Mouse (Mus musculus) CD8-positive naive resting alpha-beta T cell, adult 2 months (primary cell): ENCODE results near the gene Ppp1ca.

ENCODE experiments used
- DNase-seq, 2 experiments: peaks; one replicate each; pipeline ENCODE4 v3.0.0; 2022; ENCODE audit warnings: low read depth in 2 of 2, low spot score in 2 of 2

Ppp1ca gene

DNA sequence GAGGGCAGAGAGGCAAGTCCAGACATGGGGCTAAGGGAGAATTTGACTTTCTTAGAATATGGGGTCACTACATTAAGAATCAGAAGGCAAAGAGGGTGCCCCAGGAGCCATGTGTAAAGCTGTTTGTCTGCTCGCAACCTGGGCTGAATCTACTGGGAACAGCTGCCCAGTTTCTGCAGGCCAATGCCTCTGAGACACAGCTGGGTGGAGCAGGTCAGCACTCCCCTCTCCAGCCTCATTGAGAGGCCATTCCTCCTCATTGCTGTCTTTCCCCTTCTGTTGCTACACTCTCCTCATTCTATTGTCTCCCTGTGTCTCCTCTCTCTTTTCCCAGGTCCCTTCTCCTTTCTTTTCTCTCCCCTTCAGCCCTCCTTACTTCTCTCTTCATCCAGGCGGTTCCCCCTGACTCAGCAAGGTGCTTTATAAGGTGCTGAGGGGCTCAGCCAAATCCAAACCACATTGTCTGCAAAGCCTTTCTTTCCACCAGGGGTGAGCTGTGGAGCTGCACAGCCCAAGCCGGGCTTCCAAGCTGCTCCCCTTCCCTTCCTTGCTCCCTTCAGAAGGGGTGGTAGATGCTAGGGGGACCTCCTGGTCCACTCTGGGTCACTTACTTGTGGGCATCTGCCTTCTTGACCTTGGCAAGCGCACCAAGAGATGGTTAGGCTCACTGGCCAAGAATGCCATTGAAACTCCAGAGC, 20.2 kb downstream of the Ppp1ca start:
- no peak for DNase-seq

DNA sequence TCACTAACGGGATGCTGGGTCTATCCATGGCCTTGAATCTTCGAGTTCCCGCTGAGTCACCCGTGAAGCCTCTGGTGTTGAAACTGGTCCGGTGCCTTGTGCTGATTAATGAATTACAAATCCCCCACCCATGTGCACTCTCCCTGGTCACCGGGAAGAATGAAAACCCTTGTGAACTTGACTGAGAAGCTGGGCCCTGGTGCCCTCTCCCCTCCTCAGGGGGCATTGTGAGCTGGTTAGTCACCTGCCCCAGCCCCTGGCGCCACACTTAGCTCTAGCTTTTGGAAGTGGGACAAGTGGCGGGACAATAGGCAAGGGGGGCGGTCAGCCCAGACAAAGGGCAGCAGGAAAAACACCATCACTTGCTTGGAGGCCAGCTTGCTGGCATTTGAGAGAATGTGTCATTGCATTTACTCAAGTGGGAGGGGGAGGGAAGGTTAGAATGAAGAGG, 21.7 kb downstream of the Ppp1ca start:
- DNase-seq = no peak

DNA sequence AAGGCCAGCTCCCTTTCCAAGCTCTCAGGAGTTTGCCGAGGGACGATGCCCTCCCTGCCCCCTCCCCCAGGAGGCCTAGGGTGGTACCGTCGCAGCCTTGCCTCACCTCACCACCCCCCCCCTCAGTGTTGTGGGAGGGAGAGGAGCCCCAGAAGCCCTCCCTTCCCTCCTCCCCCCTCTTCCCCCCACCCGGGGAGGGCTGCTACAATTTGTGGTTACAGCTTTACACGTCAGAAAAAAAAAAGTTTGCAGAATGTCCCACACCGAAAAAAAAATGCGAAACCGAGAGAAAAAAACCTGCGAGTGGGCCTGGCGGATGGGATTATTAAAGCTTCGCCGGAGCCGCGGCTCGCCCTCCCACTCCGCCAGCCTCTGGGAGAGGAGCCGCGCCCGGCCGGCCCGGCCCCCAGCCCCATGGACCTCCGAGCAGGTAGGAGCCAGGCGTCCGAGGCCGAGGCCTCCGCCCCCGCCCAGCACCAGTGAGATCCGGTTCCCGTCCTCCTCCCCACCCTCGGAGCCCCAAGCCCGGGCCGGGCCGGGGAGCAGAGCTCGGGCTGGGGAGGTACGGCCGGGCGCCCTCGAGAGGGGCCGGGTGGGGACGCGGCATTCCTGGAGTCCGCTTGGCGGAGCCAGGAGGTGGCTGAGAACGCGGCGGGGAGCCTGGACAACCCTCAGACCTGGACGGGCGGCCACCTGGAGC, 22.4 kb downstream of the Ppp1ca start, which contains the start of the genes Clcf1 and AC109138.7:
Gene Clcf1 (plus strand): TSS at position 168 of the 700 bp plus-strand sequence.
Gene AC109138.7 (plus strand): TSS at position 287 of the 700 bp plus-strand sequence.
- peak; percentile 78 to 87 for DNase-seq

DNA sequence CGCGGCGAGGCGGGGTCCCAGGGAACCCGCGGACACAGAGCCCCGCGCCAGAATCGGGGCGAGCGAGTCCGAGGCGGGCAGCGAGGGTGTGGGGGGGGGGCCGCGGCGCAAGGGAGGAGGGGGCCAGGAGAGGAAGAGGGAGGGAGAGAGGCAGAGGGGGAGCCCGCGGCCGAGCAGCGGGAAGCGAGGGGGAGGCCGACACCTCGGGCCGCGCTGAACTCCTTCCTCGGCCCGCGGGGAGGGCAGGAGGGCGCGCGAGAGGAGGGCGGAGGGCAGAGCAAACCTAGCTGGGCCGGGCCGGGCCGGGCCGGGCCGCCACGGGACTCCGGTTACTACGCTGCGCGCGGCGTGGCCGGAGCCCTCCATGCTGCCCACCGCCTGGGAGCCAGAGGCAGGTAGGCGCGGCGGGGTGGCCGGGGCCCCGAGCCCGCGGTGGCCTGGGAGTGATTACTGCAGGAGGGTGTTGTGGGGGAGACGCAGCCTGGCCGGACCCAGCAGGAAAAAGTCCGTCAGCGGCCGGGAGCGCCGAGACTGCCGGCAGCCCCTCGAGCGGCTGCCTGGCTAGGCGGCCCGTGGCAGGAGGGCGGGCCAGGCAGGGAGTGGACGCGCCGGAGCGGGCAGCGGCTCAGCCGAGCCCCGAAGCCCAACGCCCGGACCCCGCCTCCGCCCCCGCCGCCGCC, 23.0 kb downstream of the Ppp1ca start:
- DNase-seq = no peak

DNA sequence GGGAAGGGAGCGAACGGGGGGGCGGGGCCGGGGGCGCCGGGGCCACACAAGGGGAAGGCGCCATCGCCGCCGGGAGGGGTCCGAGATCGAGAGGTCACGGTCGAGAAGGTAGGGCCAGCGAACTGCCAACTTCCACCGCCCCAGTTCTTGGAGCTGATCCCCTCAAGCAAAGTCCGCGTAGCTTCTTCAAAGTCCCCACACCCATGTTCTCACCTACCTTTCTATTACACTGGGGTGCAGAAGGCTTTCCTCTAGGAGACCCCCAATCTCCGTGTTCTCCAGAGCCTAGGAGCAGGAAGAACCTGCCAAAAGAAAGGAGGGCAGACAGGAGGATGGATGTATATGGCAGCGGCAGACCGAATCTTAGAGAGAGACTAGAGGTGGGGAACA, 23.6 kb downstream of the Ppp1ca start:
- no peak for DNase-seq

DNA sequence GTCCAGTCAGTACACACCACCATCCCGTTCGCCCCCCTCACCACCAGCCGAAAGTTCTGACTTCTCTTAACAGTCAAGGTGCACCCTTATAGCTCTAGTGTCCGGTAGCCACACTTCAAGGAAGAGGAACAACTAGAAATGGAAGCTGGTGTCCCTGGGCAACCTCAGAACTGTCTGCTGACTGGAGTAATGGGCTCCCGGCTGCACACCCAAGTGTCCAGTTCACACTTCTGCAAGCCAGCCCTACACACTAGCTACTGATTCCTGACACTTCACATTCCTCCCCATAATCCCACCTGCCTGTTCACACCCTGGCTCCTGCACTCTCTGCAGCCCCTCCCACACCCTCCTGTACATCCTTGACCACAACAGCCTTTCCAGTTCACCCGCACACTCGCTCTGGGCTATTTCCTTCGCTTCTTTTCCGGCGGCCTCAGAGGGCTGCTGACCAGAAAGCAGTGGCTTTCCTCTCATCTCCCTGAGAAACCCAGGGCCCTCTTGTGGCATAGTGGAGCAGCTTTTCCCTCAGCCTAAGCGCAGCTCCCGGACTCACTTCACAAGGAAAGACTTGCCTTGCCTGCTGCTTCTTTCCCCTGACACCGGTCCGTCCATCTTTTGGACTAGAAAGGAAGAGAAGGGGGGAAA, 24.3 kb downstream of the Ppp1ca start:
- DNase-seq = no peak

DNA sequence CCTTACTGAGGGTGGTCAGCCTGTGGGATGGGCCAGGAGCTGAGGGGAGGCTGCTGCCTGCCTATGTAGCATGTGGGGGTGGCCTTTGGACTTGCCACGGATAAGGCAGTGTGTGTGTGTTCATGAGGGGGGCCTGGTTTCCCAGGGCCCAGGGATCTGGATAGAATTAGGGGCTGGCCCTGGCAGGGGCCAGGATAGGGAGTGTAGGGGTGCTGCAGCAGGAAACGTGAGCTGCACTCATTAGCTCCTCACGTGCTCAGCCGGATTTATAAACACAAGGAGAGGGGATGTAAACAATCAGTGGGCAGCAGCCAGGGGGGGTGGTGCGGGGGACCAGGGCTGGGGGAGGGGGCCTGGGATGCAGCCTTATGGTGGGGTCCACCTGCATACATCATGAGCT, 25.3 kb downstream of the Ppp1ca start:
- no peak for DNase-seq

DNA sequence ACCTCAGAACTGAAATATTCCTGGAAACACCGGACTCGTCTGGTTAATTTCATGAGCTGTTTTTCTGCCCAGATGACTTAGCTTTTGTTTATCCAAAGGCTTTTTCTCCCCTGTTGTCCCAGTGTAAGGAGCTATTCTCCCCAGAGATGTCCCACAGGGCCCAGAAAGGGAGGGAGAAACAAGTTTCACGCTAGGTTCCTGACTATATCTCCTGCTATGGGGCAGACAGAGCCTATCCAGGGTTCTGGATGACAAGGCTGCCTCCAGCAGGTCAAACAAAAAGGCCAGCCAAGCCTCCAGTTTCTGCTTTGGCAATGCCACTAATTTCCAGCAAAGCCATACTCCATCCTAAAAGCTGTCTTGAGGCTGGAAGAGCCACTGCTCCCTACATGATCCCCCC, 26.0 kb downstream of the Ppp1ca start:
- no peak for DNase-seq

DNA sequence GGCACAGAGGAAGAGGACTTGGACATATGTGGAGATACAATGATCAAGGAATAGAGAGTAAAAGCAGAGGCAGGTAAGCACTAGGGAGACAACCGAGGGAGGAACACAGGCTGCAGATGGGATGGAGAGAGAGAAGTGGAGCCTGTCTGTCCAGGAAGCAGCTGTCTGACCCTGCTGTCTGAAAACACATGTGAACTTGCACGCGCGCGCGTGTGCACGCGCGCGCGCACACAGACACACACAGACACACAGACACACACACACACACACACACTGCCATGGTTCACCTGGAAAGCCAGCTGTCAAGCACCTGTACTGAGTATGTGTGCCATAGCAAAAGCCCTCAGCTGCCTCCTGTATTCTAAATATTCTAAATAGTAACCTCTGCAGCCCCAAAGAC, 26.4 kb downstream of the Ppp1ca start:
- no peak for DNase-seq

DNA sequence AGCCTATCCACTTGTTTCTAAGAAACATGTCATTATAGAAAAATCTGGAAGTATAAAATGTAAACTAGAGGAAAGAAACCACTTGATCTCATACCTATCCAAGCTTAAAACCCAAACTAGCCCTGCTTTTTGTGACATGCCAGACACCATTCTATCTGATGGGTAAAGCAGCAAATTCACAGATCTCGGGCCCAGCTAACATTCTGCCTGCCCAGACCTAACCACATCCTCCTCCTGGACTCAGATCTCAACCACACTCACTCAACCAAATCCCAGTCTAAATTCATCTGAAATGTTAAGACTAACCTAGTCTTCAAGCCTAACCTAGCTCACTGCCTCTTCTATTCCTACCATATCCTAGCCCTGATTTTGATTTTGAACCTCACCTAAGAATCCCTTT, 26.9 kb downstream of the Ppp1ca start:
- DNase-seq = peak in 1 of 2 experiments; percentile 46

DNA sequence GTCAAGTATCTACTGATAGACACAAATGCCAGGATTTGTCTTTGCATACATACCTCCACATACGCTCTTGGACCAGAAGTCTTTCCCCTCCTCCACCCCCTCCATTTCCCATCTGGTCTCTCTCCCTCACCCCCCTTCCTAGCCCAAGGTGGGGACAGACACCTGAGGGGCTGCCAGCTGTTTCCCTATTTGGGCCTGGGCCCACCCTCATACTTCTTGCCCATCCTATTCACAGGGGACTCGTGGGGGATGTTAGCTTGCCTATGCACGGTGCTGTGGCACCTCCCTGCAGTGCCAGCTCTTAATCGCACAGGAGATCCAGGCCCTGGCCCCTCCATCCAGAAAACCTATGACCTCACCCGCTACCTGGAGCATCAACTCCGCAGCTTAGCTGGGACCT, 28.1 kb downstream of the Ppp1ca start:
- DNase-seq = no peak

DNA sequence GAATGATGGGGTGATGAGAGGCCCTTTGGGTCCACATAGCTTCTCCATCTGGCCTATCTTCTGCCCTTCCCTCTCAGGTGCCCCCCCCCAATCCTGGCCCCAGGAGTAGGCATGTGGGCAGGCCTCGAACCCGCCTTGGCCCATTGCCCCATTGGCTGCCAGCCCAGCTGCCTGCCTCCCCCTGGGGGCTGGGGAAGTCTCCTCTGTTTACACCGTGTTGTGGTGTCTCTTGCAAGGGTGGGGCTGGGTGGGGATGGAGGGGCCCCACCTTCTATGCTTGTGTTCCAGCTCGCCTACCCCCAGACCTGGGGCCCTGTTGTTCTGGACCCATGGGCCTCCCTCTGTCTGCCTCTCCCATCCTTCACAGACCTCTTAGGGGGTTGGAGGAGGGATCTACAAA, 28.6 kb downstream of the Ppp1ca start:
- no peak for DNase-seq

DNA sequence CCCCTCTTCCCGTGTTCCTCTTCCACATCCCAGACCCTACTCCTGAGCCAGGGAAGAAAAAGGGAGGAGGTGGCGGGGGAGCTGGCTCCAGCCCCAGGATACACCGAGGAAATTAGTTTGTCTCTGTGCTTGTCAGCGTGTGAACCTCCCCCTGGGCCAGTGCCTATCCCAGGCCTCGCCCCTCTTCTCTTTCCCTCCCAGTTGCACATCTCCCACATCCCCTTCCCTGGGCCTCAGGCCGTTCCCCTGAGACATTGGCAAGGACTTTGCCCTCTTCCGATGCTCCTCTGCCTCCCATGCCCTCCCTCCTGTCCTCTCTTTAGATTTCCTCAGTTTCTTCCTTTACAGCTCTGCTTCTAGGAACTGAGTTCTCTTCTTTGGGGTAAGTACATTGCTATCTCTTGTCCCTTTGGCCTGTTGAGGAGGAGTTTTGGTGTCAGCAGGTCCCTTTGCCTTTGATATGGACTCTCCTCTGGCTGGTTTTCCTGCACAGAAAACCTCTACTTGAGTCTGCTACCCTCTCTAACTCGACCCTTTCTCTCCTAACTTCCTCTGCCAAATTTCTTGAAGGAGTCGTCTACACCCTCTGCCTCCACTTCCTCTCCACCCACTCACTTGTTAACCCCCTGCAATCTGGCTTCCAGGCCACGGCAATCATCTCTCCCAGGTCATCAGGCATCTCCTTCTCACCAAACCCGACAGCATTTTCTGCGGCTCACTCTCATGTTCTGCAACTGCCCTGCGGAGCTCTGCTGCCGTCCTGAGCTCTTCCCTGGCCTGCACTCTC, 29.3 kb downstream of the Ppp1ca start:
- no peak for DNase-seq

DNA sequence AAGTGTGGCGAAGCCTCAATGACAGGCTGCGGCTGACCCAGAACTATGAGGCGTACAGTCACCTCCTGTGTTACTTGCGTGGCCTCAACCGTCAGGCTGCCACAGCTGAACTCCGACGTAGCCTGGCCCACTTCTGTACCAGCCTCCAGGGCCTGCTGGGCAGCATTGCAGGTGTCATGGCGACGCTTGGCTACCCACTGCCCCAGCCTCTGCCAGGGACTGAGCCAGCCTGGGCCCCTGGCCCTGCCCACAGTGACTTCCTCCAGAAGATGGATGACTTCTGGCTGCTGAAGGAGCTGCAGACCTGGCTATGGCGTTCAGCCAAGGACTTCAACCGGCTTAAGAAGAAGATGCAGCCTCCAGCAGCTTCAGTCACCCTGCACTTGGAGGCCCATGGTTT, 30.3 kb downstream of the Ppp1ca start:
- no peak for DNase-seq

DNA sequence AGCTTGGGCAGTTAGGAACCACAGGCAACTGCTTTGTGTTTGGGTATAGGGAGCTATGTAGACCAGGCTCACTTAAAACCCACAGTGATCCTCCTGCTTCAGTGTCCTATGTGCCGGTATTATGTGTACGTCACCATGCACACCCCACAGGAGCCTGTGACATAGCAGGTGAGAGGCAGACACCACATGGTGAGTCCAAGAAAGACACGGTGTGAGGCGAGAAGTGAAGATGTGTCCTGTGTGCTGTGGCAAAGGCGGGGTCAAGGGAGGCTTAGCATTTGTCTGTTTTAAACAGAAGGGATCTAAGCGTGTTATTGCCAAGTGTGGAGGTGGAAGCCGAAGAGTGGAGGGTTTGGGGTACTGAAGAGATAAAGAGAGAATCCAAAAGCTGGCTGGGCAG, 34.9 kb downstream of the Ppp1ca start:
- DNase-seq = peak in 1 of 2 experiments; percentile 41

DNA sequence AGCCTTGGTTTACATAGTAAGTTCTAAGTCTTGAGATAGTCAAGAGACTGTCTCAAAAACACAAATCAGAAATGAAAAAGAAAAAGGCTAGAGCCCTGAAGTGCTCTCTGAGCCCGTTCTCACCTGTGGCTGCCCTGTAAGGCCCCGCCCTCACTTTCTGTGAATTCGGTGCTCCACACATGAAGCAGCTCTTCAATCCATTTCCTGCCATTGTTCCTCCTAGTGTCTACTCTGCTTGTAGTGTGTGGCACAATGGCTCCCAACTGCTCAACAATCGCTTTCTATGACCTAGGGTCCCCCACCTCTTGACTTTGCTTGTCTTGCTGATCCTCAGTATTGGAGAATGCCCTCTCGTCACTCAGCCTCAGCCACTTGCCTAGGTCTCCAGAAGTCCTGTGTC, 35.6 kb downstream of the Ppp1ca start:
- DNase-seq = peak in 1 of 2 experiments; percentile 43

DNA sequence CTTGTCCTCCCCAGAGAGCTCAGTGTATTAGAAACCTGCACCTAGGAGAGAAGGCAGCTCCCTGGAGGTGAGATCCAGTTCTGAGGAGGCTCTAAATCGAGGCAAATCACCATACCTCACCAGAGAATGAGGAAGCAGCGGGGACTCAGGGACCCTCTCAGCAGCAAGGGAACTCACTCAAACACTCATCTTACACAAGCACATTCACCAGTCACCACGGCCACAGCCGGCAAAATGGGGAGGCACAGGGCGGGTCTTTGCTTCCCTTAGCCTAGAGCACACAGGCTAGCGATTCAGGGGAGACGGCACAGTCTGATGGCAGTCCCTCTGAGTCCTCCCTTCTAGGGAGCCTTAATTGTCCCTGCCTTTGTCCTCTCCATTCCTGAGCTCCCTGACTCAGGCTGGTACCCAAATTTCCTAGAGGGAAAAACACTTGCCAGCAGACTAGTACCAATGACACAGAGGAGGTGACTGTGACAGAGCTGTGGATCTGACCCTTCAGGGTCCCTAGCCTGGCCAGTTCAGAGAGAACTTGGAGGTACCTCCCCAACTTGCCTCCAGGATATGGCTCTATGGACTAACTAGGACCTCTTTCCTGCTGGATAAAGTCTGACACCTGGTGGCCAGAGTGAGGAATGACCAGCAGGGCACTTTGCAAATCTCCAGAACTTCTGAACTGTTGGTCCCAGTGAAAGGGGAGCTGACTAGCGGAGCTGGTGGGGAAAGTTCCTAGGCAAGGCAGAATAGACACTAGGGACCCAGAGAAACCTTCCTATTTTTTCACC, 36.2 kb downstream of the Ppp1ca start:
- peak; percentile 66 to 69 for DNase-seq

DNA sequence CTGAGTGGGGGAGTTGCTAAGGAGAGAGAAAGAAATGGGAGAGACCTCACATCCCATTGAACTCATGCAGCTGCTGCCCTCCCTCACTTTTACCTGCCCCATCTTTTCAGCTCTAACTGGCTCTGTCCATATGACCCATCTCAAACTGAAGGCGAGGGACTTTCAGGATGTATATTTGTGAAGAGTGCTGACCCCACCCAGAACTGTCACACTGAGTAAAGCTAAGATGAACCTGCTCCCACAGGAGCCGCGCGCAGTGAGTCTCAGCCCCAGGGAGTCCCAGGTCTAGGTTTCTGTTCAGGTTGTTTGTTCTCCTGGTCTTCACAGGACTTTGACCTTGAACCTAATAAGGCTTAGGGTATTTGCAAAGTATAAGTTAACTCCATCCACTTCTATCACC, 37.0 kb downstream of the Ppp1ca start:
- no peak for DNase-seq

DNA sequence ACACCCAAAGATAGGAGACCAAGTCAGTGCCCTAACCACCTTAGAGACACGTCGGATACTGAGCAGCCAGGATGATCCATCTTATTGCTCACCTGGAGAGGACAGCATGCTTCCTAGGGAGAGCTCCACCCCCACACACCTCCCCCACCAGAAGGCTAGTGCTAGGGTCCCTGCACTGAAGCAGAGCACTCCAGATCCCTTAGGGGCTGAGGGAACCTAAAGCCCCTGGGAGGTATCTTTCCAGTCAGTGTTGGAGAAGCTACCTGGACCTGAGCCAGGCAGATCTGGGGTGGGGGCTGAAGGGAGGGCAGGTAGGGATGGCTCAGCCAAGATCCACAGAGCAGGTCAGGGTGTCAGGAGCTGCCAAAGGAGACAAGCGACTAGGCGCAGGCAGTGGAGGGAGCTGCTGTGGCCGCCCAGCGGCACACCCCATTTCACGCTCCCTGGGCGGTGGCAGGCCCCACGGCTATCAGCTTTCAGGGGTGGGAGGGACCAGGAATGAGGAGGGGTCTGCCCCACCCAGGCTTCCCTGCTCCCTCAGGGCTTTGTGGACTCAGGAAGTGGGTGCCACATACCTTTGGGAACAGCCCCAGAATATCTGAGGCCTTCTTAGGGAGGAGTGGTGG, 37.7 kb downstream of the Ppp1ca start:
- no peak for DNase-seq

DNA sequence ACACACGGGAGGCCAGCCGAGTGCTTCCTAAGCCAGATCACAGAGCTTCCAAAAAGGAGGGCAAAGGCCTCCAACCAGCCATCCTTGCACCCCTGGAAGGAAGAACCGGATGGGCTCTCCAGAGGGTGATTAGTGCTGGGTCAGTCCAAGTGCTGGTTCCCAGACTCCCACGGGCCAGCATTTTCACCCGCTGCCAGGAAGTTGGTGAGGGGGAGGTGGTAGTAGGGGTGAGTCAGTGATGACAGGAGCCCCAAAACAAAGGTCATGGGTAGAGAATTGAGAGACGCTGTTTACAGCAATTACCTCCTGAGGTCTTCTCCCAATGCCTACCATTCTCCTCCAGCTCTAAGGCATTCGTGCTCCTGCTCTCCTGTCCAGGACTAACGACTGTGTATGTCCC, 38.5 kb downstream of the Ppp1ca start:
- DNase-seq = no peak
